Mouse (Mus musculus): Measurements from ENCODE around the gene G430095P16Rik. TPM values are rescaled to one million over a fixed set of nuclear protein-coding genes. Genes with fewer than 3 reads are reported as not detected.

G430095P16Rik gene
- polyA plus RNA-seq, 1 experiment, result 20.7 TPM

GRCm38 (mm10) chr8:84765629-84766028, 42.8 kb downstream of the G430095P16Rik start:
- TF ChIP-seq GATA1 (IDR thresholded peaks at IDR 0.05; ENCODE audit: low read length), result no peak

GRCm38 (mm10) chr8:84766422-84766821, 43.6 kb downstream of the G430095P16Rik start:
- TF ChIP-seq GATA1 (IDR thresholded peaks at IDR 0.05; ENCODE audit: low read length), result no peak

GRCm38 (mm10) chr8:84767221-84767620, 44.4 kb downstream of the G430095P16Rik start:
- TF ChIP-seq GATA1 (IDR thresholded peaks at IDR 0.05; ENCODE audit: low read length), result no peak

GRCm38 (mm10) chr8:84768343-84769095, 45.7 kb downstream of the G430095P16Rik start:
- no peak for TF ChIP-seq GATA1 (IDR thresholded peaks at IDR 0.05; ENCODE audit: low read length)

GRCm38 (mm10) chr8:84769324-84769723, 46.5 kb downstream of the G430095P16Rik start:
- no peak for TF ChIP-seq GATA1 (IDR thresholded peaks at IDR 0.05; ENCODE audit: low read length)

GRCm38 (mm10) chr8:84770100-84770953, 47.5 kb downstream of the G430095P16Rik start:
- no peak for TF ChIP-seq GATA1 (IDR thresholded peaks at IDR 0.05; ENCODE audit: low read length)

GRCm38 (mm10) chr8:84771000-84771687, 48.3 kb downstream of the G430095P16Rik start:
- no peak for TF ChIP-seq GATA1 (IDR thresholded peaks at IDR 0.05; ENCODE audit: low read length)

GRCm38 (mm10) chr8:84771941-84772378, 49.2 kb downstream of the G430095P16Rik start:
- no peak for TF ChIP-seq GATA1 (IDR thresholded peaks at IDR 0.05; ENCODE audit: low read length)

- TF ChIP-seq GATA1 (IDR thresholded peaks at IDR 0.05; ENCODE audit: low read length), result no peak
Measured at GRCm38 (mm10) chr8:84772628-84773027, 49.8 kb downstream of the G430095P16Rik start.

- TF ChIP-seq GATA1 (IDR thresholded peaks at IDR 0.05; ENCODE audit: low read length), result no peak
Measured at GRCm38 (mm10) chr8:84773304-84773703, 50.5 kb downstream of the G430095P16Rik start.

GRCm38 (mm10) chr8:84773833-84774232, 51.0 kb downstream of the G430095P16Rik start:
- no peak for TF ChIP-seq GATA1 (IDR thresholded peaks at IDR 0.05; ENCODE audit: low read length)

GRCm38 (mm10) chr8:84774473-84774911, 51.7 kb downstream of the G430095P16Rik start:
- TF ChIP-seq GATA1 (IDR thresholded peaks at IDR 0.05; ENCODE audit: low read length), result no peak

- no peak for TF ChIP-seq GATA1 (IDR thresholded peaks at IDR 0.05; ENCODE audit: low read length)
Measured at GRCm38 (mm10) chr8:84775105-84775591, 52.3 kb downstream of the G430095P16Rik start.

GRCm38 (mm10) chr8:84775621-84776113, 52.9 kb downstream of the G430095P16Rik start:
- no peak for TF ChIP-seq GATA1 (IDR thresholded peaks at IDR 0.05; ENCODE audit: low read length)

Other genes starting within 250 kb of the G430095P16Rik start
- gene Ier2, start 60.2 kb upstream of the G430095P16Rik start, polyA plus RNA-seq (2012), result 130 and 154 TPM in 2 replicates
- gene Trmt1, start 36.7 kb upstream of the G430095P16Rik start, polyA plus RNA-seq (2012), result 205 and 272 TPM in 2 replicates
- gene Nacc1, start 35.1 kb upstream of the G430095P16Rik start, polyA plus RNA-seq (2012), result 187 and 191 TPM in 2 replicates
- 435 and 447 TPM in 2 replicates for gene Lyl1, start 21.6 kb upstream of the G430095P16Rik start, polyA plus RNA-seq (2012)
- 16.4 and 17.8 TPM in 2 replicates for gene Nfix, start 77.3 kb downstream of the G430095P16Rik start, polyA plus RNA-seq (2012)
- gene Dand5, start 99.8 kb downstream of the G430095P16Rik start, polyA plus RNA-seq (2012), result 1.6 and 1.7 TPM in 2 replicates
- 88.2 and 112 TPM in 2 replicates for gene Gadd45gip1, start 108.5 kb downstream of the G430095P16Rik start, polyA plus RNA-seq (2012)
- gene Rad23a, start 117.7 kb downstream of the G430095P16Rik start, polyA plus RNA-seq (2012), result 615 and 707 TPM in 2 replicates
- gene Calr, start 123.9 kb downstream of the G430095P16Rik start, polyA plus RNA-seq (2012), result 315 and 318 TPM in 2 replicates
- gene Farsa, start 134.0 kb downstream of the G430095P16Rik start, polyA plus RNA-seq (2012), result 149 and 179 TPM in 2 replicates
- gene Syce2, start 149.1 kb downstream of the G430095P16Rik start, polyA plus RNA-seq (2012), result 77.8 and 102 TPM in 2 replicates
- gene Gcdh, start 170.9 kb downstream of the G430095P16Rik start, polyA plus RNA-seq (2012), result 89.9 and 98.4 TPM in 2 replicates
- 371 and 477 TPM in 2 replicates for gene Klf1, start 178.9 kb downstream of the G430095P16Rik start, polyA plus RNA-seq (2012)
- 25.4 and 75.0 TPM in 2 replicates for gene Dnase2a, start 185.6 kb downstream of the G430095P16Rik start, polyA plus RNA-seq (2012)
- 0.46 and 0.50 TPM in 2 replicates for gene Mast1, start 214.4 kb downstream of the G430095P16Rik start, polyA plus RNA-seq (2012)
- not detected in 2 replicates for gene Rtbdn, start 224.0 kb downstream of the G430095P16Rik start, polyA plus RNA-seq (2012)
- gene Gm49661, start 246.4 kb downstream of the G430095P16Rik start, polyA plus RNA-seq (2012), result not detected in 2 replicates
- 29.7 and 136 TPM in 2 replicates for gene Prdx2, start 246.6 kb downstream of the G430095P16Rik start, polyA plus RNA-seq (2012)
- 725 and 803 TPM in 2 replicates for gene Rnaseh2a, start 246.8 kb downstream of the G430095P16Rik start, polyA plus RNA-seq (2012)